Mouse (Mus musculus) layer of hippocampus, postnatal 14 days (tissue): ENCODE measurements around the gene Nme9. TPM values are rescaled to one million over a fixed set of nuclear protein-coding genes. Genes with fewer than 3 reads are reported as not detected.

ENCODE experiments used
- DNase-seq, 2 experiments: peaks; one replicate each; pipeline ENCODE4 v3.0.0; 2021 to 2022; ENCODE audit warnings: low spot score in 2 of 2, mixed read lengths in 1 of 2
- long read RNA-seq, 2 experiments: library from polyadenylated mRNA; stranded (forward); transcript quantifications; one replicate each; pipeline ENCODE4 v2.0.0; 2021
- total RNA-seq, 2 experiments: library from RNA; stranded (reverse); gene quantifications; 2 replicates each; pipeline ENCODE4 v1.2.3; 2021

The Nme9 gene
- 1 to 10 TPM in 1 of 2 experiments, under 1 TPM in 1; 0.64 to 1.1 TPM for total RNA-seq
- long read RNA-seq, experiment 1: 0 reads
- long read RNA-seq, experiment 2, partial matches to known transcripts: 3 of 4 reads
- long read RNA-seq, experiment 2, other reads (novel, unspliced or antisense): 1 of 4 reads

DNA sequence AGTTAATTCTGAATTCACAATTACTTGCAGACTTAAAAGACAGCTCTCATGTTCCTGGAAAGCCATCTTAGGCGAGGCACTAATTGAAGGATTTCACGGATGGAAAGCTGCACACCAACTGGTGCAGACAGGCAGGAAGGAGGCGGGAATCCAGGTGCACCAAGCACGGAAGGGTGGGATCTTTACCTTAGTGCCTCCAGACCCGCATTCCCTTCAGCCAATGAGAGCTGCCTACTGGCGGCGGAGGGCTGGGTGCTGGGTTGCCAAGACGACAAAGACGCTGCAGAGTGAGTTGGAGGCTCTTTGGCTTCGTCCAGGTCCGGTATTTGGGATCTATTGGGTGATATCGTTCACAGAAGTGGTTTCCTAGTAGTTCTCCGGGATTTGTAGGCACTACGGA, at the start of gene Nme9:
TSS of gene Nme9 (plus strand) at position 315 of the 400 bp plus-strand sequence.
- no peak for DNase-seq

- no peak for DNase-seq
Observed at GRCm38 (mm10) chr9:99409280-99409679, 42.0 kb upstream of the Nme9 start.

GRCm38 (mm10) chr9:99411093-99411492, 40.2 kb upstream of the Nme9 start:
- no peak for DNase-seq

GRCm38 (mm10) chr9:99411785-99412184, 39.5 kb upstream of the Nme9 start:
- DNase-seq: no peak

DNA sequence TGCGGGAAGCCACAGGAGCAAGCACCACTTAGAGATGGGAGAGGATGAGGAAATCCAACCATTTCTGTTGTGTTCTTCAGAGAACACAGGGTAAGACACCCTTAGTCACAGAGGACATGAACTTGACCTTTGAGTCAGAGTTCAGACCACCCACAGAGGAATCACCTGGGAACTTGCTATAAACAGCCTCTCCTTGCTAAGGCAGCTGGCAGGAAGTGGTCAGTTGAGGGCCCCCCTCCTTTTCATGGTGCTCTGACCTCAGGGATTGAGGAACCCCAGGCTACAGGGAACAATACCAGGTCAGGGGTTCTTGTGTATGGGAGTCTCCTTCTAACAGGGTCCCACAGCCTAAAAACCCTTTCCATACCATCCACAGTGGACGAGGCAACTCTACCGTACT, 34.5 kb upstream of the Nme9 start:
- no peak for DNase-seq

- DNase-seq: peak in 1 of 2 experiments; percentile 74
Observed at GRCm38 (mm10) chr9:99417288-99417846, 33.9 kb upstream of the Nme9 start.

GRCm38 (mm10) chr9:99418377-99418776, 32.9 kb upstream of the Nme9 start:
- DNase-seq: peak; percentile 76 to 89

DNA sequence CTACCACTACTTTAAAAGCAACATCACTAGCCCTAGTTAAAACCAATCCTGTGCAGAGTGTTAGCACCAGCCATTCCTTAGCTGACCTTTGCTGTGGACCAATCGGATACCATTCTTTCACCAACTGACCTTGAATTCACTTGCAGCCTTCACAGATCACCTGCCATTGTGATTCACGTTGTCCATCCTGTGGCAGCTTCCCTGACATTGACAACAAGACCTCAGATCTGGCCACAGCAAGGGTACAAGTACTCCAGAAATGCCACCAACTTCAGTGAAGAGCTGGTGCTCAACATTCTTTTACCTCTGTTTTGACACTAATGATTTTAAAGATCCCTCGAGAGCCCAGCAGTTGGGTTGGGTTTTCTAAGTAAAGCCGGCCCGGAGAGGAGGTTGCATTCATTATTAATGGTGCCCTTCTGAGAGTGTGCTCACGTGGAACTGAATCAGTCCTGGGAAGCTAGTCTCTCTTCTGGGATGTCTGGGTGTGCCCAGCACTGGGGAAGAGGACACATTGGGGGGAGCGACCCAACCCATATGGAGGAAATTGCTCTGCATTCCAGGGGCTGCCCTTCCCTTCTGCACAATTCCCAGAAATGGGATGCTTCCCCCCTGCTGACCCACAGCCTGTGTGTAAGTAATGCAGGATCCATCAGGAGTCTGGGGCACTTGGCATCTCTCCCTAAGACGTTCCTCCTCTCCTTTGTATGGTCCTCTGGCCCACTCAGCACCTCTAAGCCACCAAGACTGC, 31.1 kb upstream of the Nme9 start:
- DNase-seq: no peak

DNA sequence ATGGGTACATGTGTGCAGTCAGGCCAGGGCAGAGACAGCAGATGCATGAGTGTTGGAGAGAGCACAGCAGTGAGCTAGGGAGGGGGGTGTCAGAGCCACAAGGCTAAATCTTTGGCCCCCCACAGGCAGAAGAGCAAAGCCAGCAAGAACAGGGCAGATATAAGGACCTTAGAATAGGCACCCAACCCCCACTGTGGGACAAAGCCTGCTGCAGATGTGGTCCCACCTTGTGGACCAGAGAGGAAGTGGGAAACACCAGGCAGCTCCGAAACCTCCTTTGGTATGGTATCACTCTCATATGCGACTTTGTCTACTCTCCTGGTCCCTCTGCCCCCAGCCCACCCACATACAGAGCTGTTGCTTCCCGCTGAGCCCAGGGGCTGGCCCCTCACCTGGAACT, 29.4 kb upstream of the Nme9 start:
- DNase-seq: no peak

- DNase-seq: no peak
Observed at GRCm38 (mm10) chr9:99423692-99424573, 27.3 kb upstream of the Nme9 start.

GRCm38 (mm10) chr9:99424574-99424863, 26.8 kb upstream of the Nme9 start:
- DNase-seq: no peak

DNA sequence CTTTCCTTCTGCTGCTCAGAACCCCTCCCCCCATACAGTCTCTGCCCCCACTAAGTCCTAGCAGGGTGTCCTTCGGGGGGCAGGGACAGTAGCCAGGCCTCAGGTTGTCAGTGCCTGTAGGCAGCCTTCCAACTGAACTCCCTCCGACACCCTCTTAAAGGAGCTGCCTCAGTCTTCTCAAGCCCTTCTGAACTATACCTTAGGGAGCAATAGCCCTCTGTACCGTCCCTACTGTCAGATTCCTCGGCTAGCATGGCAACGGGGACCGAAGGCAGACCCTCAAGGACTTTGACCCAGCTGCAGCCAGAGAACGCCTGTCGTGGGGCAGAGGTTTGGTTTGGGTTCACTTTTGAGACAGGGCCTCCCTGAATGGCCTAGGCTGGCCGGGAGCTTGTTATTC, 26.0 kb upstream of the Nme9 start:
- DNase-seq: no peak

- no peak for DNase-seq
Observed at GRCm38 (mm10) chr9:99428601-99429331, 22.5 kb upstream of the Nme9 start.

DNA sequence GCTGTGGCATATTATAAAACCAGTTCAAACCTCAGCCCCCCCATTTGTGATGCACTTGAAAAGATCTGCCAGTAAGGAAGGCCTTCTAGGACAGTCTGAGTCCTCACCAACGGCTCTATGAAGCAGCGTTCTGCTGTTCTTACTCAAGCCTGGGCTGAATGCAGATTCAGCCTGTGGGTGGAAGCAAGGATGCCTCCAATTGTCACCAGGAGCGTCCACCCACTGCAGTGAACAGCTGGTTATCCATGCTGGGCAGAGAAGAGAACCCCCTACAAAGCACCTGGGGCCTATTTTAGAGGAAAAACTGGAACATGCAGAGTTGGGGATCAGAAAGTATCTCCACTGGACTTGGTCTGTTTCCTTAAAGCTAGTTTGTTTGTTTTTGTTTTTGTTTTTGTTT, 21.4 kb upstream of the Nme9 start:
- DNase-seq: no peak

- DNase-seq: no peak
Observed at GRCm38 (mm10) chr9:99430806-99431205, 20.5 kb upstream of the Nme9 start.

DNA sequence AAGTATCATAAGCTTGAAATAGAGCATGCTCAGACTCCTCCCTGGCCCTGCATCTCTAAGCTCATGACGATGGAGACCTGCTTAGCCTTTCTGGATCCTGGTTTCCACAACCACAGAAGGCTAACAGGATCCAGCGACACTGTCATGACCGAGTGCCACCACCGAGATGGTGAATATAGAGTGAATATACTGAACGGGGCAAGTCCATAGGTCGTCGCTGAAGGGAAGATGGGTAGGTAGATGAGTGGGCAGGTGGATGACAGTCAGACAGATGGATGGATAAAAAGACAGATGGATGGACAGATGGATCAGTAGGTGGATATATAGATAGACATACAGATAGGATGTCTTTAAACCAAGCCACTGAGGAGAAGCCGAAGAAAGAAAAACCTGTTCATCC, 19.9 kb upstream of the Nme9 start:
- DNase-seq: no peak

- DNase-seq: no peak
Observed at GRCm38 (mm10) chr9:99431963-99432362, 19.3 kb upstream of the Nme9 start.

- no peak for DNase-seq
Observed at GRCm38 (mm10) chr9:99432478-99432877, 18.8 kb upstream of the Nme9 start.

- DNase-seq: no peak
Observed at GRCm38 (mm10) chr9:99434892-99435618, 16.2 kb upstream of the Nme9 start.

DNA sequence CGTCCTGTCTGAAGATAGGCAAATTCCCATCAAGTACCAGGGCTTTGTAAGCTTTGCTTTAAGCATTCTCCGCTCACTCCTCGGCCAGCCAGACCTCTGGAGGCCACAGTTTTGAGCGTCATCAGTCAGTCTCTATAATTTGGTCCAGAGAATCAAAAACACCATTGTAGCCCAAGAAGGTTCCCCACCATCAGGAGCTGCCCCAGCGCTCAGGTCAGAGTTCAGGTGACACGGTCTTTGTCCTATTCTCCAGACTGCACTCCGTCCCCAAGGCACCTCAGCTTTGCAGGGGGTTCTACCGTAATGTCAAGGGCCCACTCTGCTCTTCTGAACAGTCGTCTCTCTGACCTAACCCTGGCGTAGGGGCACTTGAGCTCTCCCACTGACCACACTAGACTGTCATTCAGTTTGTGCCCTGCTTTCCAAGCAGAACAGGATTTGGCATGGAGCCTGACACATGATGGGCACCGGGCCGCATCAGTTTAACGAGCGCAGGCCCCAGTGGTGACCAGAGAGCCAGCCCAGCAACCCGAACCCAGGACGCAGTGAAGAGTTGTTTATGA, 15.6 kb upstream of the Nme9 start:
- peak; percentile 67 to 69 for DNase-seq
